Mouse (Mus musculus): ENCODE measurements around the gene Naxd.
A peak's percentile ranks its signal among the peaks of the same experiment; 100 is the strongest.
"Not testable (repeated sequence)": the region's sequence is repeated elsewhere in the genome, so short reads cannot be mapped to it uniquely, and the experiment has no call there.

Gene Naxd

DNA sequence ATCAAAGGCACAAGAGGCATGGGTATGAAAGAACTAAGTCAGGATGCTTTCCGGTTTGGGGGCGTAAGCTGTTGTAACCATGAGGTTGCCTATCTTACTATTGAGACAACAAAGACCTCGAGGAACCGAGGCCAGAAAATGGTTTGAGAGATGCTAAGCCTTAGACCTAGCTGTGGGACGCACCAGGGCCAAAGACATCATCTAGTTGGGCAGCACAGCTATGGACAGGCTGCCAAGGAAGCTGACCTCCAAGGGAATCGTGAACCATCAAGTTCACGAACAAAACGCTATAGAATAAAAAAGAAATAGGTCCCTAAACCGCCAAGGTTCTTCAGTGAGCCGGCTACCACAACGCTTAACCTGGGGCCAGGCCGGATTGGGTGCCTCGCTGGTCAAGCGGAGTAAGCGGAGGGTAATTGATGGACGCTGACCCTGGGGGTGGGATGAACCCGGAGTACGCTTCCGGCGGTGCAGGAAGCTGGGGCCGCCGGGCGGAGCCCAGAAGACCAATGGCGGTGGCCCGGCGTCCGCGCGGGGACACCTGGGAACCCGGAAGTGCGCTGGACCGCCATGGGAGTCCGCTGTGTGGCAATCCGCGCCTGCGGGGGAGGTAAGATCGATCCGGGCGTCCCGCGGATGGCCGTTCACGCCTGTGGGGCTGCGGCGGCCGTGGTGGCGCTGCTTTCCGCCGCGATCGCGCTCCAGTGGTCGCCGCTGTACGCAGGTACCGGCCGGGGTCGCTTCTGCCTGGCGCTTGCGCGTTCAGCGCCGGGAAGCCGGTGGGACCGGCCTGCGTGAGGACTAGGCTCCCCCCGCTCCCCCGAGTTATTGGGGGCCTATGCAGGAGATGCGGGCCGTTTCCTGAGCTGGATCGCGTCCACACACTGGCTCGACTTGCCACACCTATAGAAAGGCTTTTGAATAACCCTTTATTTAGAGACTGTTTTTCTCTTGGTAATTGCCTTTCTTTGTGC lies at the start of gene Naxd:
Naxd (plus strand) TSS at position 490 of the 974 bp plus-strand sequence.
- DNase-seq (ENCODE audit: low spot score in 2 of 2): peak; percentile 75 to 80

DNA sequence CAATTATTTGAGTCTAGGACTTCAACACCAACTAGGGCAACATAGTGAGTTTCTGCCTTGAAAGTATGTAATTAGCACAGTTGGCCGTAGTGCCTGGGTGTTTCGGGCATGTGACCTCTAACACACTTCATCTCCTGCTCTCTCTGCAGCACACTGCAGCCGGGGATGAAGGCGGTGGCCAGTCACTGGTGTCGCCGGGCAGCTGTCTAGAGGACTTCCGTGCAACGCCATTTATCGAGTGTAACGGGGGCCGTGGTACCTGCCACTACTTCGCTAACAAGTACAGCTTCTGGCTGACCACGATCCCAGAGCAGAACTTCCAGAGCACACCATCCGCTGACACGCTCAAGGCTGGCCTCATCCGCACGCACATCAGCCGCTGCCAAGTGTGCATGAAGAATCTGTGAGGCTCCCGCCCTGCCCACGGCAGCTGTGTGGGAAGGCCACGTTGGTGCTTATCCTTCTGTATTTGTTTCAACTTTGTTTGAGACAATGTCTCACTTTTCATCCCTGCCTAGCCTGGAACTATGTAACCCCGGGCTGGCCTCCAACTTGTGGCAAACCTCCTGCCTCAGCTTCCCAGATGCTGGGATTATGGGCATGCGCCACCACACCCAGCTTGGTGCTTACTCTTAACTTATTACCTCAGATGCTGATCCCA lies 49.3 kb upstream of the Naxd start:
- DNase-seq (ENCODE audit: low spot score in 2 of 2): no peak

DNA sequence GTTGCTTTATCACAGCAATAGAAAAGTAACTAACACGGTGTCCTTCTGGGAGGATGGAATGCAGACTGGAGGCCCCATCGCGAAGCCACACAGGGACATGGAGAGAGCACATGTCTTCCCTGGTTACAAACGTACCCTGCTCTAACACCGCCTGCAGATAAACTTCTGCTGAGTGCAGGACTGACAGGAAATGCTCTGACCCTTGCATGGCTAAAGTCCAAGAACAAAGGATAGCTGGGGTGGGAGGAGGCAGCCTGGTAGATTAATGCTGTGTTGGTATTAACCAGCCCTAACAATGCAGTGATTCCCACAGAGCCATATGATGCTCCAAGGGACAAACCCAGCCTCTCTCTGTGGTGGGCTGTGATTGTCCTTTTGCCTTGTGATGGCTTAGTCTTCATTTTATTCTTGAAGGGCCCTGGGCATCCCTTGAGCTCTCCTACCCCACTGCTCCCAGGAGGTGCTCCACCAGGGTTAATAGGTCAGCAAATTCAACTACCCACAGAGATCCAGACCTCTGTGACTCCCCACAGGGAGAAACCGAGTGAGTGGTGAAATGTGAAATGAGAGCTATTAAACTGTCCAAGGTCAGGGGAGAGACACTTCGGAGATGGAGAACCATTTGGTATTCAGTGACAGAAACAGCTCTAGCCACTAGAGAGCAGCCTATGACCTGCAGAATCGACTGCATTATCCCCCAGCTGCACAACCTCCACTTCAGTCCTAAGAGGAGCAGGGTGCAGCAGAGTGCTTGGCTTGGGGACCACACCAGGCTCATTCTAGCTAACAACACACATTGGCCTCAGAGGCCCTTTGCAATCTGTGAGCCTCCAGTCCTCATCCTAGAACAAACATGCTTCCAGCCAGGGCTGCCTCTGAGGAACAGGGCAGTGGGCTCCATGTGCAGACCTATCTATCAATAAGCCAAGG lies 46.9 kb upstream of the Naxd start:
- DNase-seq (ENCODE audit: low spot score in 2 of 2): no peak

DNA sequence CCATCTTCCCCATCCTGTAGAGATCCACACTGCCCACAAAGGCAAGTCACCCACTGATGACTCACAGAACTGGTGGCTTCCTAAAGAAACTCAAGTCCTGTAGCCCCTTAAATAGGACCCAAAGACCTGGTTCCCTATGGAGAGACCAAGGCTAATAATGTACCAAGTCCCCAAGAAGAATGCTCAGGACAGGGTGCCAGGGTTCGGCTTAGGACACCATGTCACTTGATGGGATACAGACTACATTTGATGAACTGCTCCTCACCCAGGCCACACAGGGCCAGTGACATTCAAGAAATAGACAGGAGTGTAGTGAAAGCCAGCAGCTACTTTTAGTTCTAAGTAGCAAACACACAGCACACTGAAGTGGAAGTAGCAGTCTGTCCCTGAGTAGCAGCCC lies 45.2 kb upstream of the Naxd start:
- no peak for DNase-seq (ENCODE audit: low spot score in 2 of 2)

DNA sequence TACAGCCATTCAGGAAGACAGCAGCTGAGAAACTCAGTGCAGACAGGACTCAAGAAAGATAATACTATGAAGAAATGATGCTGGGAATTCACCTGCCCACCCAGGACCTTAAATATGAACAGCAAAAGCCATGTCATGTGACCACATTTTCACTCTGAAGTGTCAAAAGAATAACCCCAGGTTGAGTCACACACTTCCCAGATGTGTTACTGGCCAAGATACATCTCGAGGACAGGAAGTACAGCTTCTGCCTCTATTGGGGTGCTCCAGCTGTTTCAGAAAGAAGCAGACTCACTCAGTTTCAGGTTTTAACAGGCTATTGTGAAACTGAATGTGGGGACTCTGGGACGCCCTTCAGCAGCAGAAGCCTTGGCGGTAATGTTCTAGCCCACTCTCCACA lies 44.7 kb upstream of the Naxd start:
- no peak for DNase-seq (ENCODE audit: low spot score in 2 of 2)

DNA sequence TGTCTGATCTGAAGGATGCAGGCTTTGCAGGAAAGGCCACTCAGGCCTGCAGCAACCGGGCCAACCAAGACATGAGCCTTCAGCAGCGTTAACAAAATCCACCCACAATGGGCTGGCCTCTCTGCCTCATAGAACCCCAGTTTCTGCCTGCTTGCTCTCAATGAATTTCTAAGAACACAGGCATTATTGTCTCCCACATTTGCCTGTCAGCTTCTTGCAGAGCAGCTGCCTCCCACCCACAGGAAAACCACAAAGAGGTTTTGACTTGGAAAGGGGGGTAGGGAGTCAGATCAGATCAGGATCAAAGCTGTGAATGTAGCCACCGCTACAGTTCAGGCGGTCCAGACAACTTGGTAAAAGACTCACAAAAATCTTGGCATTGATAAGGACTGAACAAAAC lies 44.3 kb upstream of the Naxd start:
- DNase-seq (ENCODE audit: low spot score in 2 of 2): no peak

DNA sequence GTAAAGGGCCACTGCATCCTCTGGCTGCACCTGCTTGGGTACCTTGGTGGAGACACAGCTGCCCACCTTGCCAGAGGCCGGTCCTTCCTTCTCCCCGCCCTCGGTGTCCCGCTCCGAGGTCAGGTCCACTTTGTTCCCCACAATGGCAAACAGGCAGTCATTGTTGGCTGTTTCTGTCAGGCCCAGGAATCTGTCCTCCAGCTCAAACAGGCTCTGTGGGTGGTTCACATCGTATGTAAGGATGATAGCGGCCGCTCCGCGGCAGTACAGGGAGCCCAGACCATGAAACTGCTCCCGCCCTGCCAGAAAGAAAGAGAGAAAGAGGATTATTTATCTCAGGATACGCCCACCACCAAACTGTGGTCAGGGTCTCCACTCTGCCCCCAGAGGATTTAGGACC lies 43.1 kb upstream of the Naxd start:
- no peak for DNase-seq (ENCODE audit: low spot score in 2 of 2)

DNA sequence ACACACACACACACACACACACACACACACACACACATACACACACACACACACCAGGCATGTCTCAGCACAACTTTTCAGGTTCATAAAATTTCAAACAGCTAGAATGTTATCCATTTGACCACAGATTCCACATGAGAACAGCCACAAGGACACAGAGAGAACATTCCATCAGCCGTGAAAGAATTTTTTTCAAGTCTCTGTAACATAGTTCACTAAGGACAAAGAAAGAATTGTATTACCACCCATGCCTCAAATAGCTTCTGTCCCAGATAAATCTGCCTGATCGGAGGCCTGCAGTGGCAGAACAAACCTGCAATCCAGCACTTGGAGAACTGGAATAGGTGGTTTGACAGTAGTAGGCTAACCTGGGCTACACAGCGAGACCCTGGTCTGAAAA lies 40.0 kb upstream of the Naxd start:
- DNase-seq (ENCODE audit: low spot score in 2 of 2): no peak

DNA sequence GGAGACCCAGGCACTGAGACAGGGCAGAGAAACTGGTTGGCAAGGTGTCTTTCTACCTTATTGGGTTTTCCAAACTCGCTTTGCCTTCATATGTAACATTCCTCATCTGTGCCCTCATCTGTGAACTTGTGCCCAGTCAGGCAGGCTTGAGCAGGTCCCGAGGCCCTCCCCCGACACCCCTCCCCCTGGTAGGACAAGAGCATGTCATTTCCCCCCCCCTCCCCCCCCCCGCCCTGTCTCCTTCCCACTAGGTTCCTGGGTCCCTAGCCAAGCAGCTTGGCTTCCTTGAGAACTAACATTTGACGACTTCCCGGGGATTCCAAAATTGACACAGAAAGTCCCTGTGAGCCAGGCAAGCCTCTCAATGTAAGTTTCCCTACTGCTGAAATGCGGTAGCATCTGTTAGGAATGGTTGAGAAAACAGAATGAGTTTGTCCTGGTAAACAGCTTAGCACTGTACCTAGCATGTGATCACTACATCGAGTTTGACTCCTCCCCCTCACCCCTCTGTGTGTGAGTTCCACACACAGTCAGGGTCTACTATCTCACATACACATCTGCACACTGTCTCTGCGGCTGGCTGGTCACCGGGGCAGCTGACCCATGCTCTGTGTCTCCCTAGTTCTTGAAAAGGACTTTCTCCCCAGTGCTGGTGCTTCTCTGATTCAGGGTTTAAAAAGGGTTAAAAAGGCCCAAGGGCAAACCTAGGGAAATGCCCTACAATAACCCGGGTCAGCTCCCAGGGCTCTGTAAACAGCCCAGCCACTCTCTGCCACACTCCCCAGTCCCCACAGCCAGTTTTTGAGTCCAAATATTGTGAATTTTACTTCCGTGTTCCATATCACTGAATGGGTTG lies 39.1 kb upstream of the Naxd start:
- DNase-seq (ENCODE audit: low spot score in 2 of 2): no peak

DNA sequence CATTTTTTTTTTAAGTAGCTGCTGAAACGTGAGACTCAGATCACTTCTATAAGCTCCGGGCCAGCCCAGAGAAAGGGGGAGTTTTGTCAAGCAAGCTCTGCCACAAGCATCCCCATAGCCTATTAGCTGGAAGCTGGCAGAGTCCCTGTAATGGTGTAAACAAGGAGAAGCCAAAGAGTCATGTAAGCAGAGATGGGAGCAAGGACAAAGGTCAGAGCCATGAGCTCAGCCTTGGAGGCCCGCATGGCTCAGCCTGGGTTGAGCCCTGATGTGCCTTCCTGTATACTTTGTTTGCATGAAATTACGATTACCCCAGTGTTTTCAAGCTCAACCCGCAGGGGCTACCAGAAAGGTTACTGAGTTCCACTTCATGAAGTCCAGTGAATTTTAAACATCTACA lies 38.3 kb upstream of the Naxd start:
- no peak for DNase-seq (ENCODE audit: low spot score in 2 of 2)

DNA sequence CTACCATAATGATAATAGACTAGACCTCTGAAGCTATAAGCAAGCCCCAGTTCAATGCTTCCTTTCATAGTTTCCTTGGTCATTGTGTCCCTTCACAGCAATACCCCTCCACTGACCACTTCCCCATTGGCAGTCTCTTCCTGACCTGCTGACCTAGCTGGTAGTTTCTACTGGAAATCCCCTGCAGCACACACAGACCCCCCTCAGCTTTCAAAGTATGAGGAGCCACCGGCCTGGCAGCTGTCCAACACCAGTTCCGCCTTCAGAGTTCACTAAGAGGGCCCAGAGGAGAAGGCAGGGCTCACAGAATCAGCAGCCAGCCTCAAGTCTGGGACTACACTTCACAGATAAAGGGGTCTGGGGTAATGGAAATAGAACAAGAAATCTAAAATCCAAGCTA lies 36.4 kb upstream of the Naxd start:
- DNase-seq (ENCODE audit: low spot score in 2 of 2): peak in 1 of 2 experiments; percentile 34

DNA sequence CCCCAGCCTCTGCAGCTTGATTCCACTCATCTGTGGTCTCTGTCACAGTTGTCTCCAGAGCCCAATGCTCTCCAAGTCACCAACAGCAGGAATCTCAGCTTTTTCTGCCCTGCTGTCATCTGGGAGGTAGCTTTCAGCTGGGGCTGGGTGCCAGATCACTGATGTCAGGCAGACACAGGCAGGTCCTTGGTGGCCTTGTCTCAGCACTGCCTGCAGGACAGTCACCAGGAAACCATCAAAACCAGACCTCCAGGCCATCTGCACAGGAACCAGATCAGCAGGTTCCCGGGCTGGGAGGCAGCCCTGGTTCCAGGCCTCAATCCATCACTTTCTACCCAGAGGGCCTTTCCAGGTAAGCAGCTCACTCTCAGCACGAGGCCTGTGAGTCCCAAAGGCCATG lies 35.5 kb upstream of the Naxd start:
- no peak for DNase-seq (ENCODE audit: low spot score in 2 of 2)

DNA sequence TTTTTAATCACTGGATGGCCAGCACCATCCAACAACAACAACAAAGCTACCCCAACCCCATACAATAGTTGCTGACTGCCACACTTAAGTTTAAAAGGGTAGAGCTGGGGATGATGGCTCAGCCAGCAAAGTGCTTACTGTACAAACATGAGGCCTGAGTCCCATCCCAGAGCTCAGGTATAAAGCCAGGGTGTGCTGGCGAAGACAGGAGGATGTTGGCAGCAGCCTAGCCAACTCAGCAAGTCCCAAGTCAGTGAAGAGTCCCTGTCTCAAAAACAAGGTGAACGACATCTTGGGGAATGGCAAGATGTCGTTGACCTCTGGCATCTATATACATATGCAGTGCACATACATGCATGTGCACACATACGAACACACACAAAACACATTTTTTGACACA lies 34.7 kb upstream of the Naxd start:
- no peak for DNase-seq (ENCODE audit: low spot score in 2 of 2)

DNA sequence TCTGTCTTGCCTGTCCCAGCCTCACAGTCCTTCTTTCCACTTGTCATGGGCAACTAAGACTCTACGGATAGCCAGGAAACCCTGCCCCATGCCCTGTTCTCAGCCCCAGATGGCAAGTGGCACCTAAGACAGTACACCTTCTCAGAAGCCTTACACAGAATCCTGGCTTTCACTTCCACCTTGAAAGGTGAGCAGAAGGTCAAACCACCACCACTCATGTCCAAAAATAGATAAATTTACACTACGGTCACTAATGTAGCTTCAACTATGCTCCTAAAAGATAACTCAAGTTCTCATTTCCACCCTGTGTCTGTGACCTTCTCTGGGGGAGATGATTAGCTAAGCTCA lies 33.8 kb upstream of the Naxd start:
- no peak for DNase-seq (ENCODE audit: low spot score in 2 of 2)

DNA sequence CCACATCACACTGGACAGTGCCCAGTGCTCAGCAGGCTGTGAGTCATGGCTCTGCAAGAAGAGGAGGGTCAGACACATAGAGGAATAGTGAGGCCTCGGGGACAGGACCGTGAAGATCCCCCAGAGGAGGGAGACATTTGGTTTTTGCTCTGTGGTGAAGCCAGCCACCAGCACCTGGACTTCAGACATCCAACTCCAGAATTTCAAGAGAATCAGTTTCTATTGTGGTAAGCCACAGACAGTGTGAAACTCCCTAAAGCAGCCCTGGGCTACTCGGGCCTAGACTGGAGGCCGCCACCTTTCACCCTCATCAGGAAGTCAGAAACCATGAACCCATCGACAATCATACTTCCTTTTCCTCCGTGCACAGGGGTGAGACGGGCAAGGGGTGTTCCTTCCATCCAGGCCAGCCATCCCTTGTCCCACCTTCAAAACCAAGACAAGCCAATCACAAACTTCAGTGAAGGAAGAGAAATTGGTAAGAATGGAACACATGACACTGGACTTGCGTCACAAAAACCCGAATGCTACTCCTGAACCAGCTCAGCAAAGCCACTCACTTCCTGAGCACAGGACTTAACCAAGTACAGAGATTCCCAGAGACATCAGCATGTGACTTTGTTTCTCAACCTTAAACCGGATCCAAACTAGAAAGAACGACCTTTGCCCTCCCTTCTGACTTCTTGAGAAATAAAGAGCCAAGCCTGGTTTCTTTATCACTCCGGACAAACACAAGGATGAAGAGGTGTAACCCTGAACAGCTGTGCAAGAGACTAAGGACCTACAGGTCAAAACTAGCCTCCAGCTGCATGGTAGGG lies 33.2 kb upstream of the Naxd start:
- no peak for DNase-seq (ENCODE audit: low spot score in 2 of 2)

DNA sequence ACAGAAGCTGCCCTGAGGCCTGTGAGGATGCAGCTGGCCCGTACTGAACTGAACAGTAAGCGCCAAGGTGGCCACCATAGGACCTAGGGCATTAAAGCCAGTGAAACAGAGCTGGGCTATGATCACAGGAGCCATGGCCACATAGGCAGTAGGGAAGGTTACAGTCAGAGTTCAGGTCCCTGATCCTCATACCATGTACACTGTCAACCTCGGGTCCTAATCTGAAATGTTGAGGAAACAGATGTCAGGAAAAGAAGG lies 32.7 kb upstream of the Naxd start:
- DNase-seq (ENCODE audit: low spot score in 2 of 2): no peak

DNA sequence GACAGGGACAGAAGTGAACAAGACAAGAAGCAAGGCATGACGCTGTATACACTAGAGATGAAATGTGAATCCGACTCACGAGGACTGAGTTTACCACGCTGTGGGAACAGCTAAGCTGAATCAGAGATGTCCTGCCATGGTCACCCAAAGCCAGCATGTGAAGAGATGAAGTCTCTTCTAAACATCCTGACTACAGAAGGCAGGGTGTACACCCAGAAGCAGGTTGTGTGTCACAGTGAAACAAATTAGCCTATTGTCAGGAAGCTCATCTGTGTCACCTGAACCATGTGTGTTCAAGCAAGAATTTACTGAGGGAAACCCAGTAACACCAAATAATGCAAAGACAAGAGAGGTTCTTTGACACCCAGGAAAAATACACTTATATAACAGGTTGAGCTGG lies 31.7 kb upstream of the Naxd start:
- no peak for DNase-seq (ENCODE audit: low spot score in 2 of 2)

DNA sequence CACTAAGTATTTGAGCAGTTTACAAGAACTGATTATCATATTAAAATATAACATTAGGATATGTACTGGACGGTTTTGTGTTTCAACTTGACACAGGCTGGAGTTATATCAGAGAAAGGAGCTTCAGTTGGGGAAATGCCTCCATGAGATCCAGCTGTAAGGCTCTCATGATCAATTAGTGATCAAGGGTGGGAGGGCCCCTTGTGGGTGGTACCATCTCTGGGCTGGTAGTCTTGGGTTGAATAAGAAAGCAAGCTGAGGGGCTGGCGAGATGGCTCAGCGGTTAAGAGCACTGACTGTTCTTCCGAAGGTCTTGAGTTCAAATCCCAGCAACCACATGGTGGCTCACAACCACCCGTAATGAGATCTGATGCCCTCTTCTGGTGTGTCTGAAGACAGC lies 30.8 kb upstream of the Naxd start:
- not testable (repeated sequence) for DNase-seq (ENCODE audit: low spot score in 2 of 2)

DNA sequence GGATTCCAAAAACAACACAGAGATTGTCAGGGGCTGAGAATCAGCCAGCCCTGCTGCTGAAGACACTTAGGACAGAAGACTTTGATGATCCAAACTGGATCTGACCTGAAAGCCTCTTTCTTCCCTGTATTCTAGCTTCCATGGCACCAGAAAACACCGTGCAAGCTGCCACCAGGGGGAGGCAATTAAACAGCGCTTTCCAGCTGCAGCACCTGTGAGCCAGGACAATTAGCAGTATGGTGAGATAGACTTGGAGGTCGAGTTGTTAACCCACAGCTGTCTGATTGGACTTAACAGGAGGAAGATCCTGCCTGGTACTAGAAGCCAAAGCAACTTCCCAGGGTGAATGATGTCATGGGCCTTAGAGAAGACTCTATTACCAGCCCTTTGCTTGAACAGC lies 28.2 kb upstream of the Naxd start:
- DNase-seq (ENCODE audit: low spot score in 2 of 2): no peak

DNA sequence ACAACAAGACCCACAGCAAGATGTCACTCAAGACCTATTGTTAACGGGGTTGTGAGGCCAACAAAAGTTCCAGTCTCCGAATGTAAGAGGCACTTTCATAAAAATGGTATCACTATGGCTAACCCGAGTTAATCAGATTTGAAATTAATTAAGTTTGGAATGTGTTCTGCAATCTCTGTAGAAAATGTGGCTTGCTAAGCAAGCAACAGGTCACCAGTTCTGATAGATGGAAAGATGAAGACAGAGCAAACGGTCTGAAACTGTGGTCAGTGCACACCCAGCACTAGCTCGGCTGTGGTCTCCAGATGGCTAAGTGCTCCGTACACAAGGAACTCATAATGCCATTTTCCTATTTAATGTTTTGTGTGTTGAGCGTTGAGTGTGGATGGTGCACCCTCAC lies 26.6 kb upstream of the Naxd start:
- DNase-seq (ENCODE audit: low spot score in 2 of 2): no peak

DNA sequence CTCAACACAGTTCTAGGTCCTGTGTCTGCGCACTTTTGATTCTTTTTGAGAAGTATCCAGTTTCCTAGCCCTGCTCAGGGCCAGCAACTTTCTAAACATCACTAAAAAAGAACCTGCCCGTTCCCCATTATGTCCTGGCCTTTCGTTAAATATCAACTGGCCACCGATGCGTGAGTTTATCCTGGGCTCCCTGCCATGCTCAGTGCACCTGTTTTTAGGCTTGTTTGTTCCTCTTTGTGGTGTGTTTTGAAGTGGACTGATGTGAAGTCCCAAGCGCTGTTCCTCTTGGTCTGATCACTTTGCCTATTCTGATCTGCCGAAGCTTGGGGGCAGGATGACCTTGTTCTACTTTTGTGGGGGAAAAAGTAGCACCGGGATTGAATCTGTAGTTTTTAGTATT lies 26.0 kb upstream of the Naxd start:
- DNase-seq (ENCODE audit: low spot score in 2 of 2): no peak

All from spleen, postnatal 14 days (tissue).